Mouse (Mus musculus) right cerebral cortex, postnatal 14 days (tissue): ENCODE measurements around the gene Pced1a.

Source experiments
- DNase-seq: peaks from one replicate; pipeline ENCODE4 v3.0.0; 2022

The Pced1a gene

DNA sequence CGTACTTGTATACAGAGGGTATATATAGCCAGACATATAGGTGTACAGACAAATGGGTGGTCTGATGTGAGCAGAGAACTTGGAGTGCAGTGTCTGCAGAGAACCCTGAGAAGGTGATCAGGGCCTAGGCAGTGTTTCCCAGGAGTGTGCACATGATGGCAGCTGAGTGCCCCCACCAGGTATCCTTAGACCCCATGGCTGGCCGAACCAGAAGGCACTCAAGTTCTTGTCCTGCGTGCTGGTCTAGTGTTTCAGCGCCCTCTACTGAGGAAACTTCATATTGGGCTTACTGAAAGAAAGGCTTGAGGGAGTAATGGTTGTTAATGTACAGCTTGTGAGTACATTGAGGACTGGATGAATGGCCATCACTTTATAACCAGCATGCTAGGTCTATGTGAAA, 8.7 kb upstream of the Pced1a start:
- peak; percentile 45 for DNase-seq

DNA sequence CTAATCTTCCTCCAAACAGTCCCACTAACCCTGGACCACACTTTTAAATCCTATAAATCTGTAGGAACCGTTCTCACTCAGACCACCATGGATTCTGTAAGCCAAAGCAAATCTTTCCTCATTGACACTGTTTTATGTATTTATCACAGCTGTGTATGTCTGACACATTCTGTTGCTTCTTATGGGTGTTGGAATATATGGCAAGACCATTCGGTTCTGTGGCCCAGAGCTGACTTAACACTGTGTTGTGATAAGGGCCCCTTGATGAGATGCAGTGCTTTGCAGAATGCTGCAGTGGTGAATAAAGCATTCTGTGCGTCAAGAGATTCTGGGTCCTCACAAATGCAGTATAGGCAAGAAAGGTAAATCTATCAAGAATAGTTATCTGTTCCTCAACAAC, 7.7 kb upstream of the Pced1a start:
- no peak for DNase-seq

GRCm38 (mm10) chr2:130430484-130430883, 6.0 kb upstream of the Pced1a start:
- no peak for DNase-seq

DNA sequence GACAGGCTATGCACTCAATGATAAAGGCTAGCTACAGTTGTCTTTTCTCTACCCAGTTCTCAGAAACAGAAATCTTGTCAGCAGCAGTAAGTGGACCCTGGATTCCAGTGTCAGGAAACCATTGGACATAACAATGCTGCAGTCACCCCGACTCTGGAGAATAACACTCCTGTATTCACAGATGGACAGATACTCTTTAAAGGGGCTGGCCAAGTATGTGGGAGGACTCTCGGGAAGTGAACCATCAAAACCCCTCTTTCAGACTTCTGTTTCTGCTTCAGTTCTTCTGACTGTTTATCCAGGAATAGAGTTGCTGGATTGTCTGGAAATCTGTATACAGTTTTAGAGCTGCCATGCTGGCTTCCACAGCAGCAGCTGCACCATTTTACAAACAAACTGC, 5.3 kb upstream of the Pced1a start:
- no peak for DNase-seq

DNA sequence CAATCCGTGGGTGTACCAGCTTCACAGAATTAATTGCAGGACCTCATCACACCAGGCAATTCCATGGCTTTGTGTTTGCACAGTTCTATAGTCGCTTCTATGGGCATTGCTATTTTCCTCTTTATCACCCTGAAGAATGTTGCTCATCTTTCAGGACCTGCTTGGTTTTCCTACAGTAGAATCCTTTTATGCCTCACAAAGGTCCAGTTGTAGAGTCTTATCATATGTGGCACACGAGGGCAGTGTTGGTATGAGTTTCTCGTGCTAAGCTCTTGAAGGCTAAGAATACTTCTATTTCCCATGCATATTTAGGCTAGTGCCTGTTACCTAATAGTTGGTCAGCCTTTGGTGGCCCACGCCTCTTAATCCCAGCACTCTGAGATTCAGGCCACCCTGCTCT, 611 bp upstream of the Pced1a start:
- DNase-seq, result no peak

DNA sequence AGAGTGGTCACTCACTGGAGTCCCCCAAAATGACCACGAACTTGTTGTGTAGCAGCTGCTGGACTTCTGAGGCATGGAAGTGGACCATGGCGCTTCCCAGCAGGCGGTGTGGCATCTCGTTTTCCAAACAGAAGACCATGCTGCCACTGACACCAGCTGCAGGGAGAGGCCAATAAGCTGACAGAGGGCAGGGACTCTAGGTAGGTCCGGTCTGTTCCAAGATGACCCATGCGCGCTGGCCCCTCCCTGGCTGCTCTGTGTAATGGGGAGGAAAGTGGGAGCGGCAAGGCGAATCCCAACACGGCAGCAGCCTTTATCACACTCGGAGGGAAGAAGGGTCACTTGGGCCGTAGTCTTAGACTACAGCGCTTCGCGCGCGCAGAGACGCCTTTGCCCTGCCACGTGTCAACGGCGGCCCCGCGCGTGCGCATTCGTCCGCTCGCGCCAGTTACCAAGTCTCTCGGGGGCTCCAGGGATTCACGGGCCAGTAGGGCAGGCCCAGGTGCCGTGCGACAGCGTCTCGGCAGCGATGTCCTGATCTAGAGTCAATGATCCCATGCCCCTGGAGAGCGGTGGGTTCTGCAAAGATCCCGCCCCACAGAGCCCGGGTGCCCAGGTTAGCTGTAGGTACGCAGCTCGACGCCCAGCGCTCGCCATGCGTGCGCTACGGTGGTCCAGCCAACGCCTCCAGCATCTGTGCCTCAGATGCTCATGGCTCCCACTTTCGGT, 940 bp downstream of the Pced1a start:
- peak; percentile 83 for DNase-seq

GRCm38 (mm10) chr2:130421781-130422620, 2.5 kb downstream of the Pced1a start:
- no peak for DNase-seq

DNA sequence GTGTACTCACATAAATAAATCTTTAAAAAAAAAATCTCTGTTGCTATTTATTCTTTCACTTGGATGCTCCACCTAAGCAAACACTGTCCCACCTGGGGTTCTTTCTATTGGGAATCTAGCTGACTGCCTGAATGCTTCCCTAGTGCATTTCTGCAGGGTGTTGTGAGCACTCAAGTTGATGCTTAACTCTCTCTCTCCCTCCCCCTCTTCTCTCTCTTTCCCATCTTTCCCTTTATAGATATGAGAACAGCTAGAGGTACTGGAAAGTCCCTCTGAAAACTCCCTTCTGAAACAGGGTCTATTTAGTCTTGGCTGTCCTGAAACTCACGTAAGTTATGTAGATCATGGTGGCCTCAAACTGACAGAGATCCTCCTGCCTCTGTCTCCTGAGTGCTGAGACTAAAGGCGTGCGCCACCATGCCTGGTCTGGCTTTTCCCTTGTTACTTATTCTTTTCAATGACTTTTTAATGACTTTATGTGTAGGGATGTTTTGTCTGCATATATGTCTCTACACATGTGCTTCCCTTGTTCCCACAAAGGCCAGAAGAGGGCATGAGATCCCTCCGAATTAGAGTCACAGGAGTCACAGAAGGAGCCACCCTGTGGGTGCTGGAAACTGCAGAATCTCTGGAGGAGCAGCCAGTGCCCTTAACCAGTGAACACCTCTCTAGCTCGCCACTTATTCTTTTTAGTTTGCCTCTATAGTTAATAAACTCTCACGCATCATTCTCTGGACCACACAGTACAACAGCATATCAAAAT, 10.2 kb downstream of the Pced1a start:
- DNase-seq, result no peak

GRCm38 (mm10) chr2:130412775-130413174, 11.7 kb downstream of the Pced1a start:
- no peak for DNase-seq

DNA sequence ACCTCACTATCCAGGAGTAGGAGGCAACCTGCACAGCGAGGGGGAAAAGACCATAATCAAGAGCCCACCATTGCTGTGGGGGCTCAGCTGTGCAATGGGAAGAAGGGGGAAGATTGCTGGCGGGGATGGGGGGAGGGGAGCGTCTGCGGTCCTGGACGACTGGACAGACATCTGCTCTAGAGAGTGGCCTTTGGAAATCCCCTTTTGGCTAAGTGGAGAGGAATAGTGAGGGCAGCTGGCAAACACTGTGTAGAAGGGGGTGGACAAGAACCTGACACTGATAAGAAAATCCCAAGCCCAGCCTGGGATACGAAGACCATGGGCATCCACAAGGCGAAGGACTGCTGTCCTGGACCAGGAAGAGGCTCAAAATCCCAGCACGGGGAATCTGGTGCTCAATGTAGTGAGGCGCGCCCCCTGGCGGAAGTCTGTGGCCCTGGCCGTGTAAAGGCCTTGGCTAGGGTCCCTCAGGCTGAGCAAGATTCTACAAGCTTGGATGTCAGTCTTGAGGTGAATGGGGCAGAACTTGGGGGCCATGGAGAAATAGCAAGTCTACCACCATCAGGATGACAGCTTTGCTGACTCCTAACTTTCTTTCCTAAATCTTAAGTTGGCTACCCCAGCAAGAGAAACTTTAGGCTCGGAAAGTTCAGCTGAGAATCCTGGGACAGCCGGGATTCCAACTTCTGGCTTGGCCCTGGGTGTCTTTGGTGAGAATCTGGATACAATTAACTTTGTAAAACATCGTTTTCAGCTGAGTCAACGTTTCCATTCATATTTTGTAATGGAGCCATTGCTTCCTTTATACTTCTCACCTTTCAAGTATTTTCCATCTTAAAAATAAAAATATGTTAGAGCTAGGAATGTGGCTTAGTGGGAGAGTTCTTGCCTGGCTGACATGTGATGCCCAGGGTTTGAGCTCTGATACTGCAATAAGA, 12.7 kb downstream of the Pced1a start:
- DNase-seq, result peak; percentile 82

DNA sequence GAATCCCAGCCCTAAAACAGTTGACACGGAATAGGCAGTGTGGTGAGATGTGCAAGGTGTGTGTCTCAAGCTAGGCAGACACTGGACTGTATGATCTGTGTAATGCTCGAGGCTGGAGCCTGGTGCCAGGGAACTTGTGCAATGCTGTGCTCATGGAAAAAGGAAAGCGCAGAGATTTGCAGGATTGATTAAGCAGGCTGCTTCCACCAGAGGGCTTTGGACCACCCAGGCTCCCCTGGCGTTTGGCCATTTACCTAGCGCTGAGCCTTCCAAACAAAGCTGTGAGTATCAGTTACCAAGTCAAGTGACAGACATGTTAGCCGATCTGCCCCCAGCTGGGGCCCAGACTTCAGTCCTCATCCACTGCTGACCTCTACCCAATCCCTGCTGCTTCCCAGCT, 16.3 kb downstream of the Pced1a start:
- no peak for DNase-seq

DNA sequence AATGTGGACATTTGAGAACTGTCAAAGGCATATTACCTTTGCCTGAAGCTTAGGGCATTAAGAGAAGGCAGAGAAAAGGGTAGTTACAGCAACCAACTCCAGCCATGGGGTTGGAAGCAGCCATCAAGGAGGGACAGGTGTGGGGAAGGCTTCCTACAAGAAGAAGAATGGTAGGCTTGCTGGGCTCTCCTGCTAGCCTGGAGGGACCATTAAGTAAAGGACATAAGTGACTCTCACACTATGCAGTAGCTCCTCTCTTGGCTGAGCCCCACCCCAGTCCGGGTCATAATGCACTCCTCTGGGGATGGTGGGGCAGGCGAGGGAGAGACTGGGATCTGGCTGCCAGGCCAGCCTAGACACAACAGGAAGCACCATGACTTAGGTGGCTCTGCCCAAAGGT, 18.3 kb downstream of the Pced1a start, which contains the start of gene Tmem239:
TSS of gene Tmem239 (plus strand) at position 301 of the 400 bp plus-strand sequence.
- DNase-seq, result no peak

GRCm38 (mm10) chr2:130404939-130405338, 19.6 kb downstream of the Pced1a start, which contains the start of the genes Gm28372 and 1700020A23Rik:
Gene Gm28372, plus strand, starts transcription at chr2:130405239.
Gene 1700020A23Rik, plus strand, starts transcription at chr2:130405259.
- no peak for DNase-seq

- DNase-seq, result no peak
These were observed 22.6 kb downstream of the Pced1a start for GRCm38 (mm10) chr2:130401891-130402290.

- DNase-seq, result no peak
These were observed 24.5 kb downstream of the Pced1a start for GRCm38 (mm10) chr2:130400046-130400445.

GRCm38 (mm10) chr2:130398091-130398490, 26.4 kb downstream of the Pced1a start:
- no peak for DNase-seq

GRCm38 (mm10) chr2:130397186-130397985, 27.1 kb downstream of the Pced1a start, which contains the start of gene Cpxm1:
Gene Cpxm1, minus strand, starts transcription at chr2:130397574.
- no peak for DNase-seq

GRCm38 (mm10) chr2:130395696-130396095, 28.8 kb downstream of the Pced1a start:
- no peak for DNase-seq

DNA sequence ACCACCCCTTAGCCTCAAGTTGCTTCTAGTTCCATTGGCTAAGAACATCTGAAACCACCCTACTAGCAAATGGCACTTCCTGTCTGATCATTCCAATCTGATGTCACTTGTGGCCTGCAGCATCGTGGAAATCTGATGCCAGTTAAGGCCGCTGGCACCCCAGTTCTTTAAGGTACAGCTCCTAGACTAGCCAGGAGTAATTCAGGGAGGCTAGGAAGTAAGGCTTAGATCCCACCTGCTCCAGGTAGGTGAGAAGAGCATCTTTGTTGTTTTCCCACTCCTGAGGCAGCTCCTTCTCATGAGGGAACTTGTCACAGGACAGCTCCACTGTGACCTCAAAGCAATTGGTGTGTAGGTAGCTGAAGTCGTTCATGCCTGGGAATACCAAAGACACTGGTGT, 31.7 kb downstream of the Pced1a start:
- DNase-seq, result no peak

DNA sequence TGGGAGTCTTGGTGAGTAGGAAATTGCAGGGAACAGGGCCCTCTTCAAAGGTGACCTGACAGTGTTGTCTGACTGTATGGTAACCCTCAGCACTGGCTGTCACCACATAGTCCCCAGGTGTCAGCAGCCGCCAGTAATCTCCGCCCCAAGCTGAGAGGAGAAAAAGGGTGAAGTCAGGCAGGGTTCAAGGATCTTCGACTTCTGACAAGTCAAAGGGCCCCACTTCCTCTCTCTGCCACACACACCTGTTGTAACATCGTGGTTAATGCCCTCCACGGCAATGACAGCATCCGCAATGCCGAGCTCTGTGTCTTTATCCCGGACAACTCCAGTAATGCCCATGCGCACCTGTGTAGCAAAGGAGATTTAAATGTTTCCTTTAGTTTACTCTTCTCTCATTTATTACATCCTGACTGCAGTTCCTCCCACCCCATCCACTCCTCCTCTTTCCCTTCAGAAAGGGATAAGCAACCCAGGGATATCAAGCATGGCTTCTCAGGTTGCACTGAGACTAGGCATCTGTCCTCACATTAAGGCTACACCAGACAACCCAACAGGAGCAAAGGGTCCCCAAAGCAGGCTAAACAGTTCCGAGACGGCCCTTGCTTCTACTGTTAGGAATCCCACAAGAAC, 33.4 kb downstream of the Pced1a start:
- no peak for DNase-seq

- DNase-seq, result no peak
These were observed 35.7 kb downstream of the Pced1a start for GRCm38 (mm10) chr2:130388796-130389195.
